Mouse (Mus musculus): ENCODE measurements around the gene Cfap65. TPM values are rescaled to one million over a fixed set of nuclear protein-coding genes. Genes with fewer than 3 reads are reported as not detected.

The Cfap65 gene
- polyA plus RNA-seq, 1 experiment from 2014 or later, result 0.17 TPM

GRCm38 (mm10) chr1:74926721-74927120 lies 8.7 kb downstream of the Cfap65 start:
- Histone ChIP-seq H3K4me2 (replicated peaks) (no peak overlapping the region), H3K9ac (replicated peaks) (no peak overlapping the region), H3K4me1 (no peaks in the 10 kb centered on the region), H3K27ac (replicated peaks) (no peak overlapping the region), H3K9me3 (no peaks in the 10 kb centered on the region), H3K27me3 (peaks cover 31% of the 10 kb centered on the region), H3K36me3 (no peaks in the 10 kb centered on the region), H3K4me3 (no peak overlapping the region)
- ATAC-seq (ENCODE audit: low FRiP score, low read depth), result no peak
- 33% methylated on average over 6 of the region's 6 CpGs for WGBS

DNA sequence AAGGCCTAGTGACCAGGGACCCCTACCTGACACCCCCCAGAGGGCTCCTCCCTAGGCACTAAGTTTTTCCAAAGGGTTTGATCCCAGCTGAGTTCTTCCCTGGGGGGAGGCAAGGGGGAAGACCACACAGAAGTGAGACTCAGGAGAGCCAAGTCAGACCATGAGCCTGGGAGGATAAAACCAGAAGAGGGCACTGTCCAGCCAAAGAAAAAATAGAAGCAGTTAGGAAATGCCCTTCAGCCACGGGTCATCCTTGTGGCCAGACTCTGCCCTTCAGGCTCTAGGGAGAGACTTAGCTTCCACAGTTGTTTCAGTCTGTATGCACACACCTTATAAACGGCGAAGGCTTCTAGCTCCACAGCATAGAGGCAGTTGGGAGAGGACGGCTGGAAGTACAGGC lies 10.9 kb downstream of the Cfap65 start:
- no peak overlapping the region for H3K4me2 ChIP-seq (replicated peaks)
- 67% methylated on average over 4 of the region's 4 CpGs for WGBS
- no peak overlapping the region for H3K4me3 ChIP-seq
- no peak overlapping the region for H3K9ac ChIP-seq (replicated peaks)
- H3K36me3 ChIP-seq, result no peaks in the 10 kb centered on the region
- H3K27ac ChIP-seq (replicated peaks), result no peak overlapping the region
- H3K9me3 ChIP-seq, result no peaks in the 10 kb centered on the region
- H3K4me1 ChIP-seq, result no peaks in the 10 kb centered on the region
- H3K27me3 ChIP-seq, result peaks cover 31% of the 10 kb centered on the region
- ATAC-seq (ENCODE audit: low FRiP score, low read depth), result no peak

DNA sequence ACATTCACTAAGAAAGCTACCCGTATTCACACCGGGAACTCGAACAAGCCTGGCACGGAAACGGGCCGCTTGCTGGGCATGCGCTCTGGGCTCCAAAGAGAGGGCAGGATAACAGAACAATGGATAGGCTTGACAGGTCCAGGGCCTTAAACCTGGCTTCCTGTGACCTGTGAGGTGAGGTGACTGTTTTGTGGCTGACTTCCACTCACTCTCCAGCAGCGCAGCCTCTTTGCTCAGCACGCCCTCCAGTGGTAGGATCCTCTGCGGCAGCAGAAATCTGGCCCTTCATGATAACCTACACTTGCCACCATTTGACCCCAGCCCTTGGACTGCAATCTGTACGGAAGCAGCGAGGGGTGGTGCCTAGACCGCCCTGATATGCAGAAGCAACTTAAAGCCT lies 19.7 kb downstream of the Cfap65 start:
- Histone ChIP-seq H3K4me3 (no peak overlapping the region), H3K27ac (replicated peaks) (no peak overlapping the region), H3K9ac (replicated peaks) (no peak overlapping the region), H3K27me3 (peaks cover 46% of the 10 kb centered on the region), H3K4me1 (no peaks in the 10 kb centered on the region), H3K9me3 (0 out of 2 replicates have a peak, but pooled peaks cover 3% of the 10 kb centered on the region), H3K4me2 (replicated peaks) (peak overlapping the region; percentile 23), H3K36me3 (no peaks in the 10 kb centered on the region)
- WGBS, result 26% methylated on average over 13 of the region's 13 CpGs
- no peak for ATAC-seq (ENCODE audit: low FRiP score, low read depth)

GRCm38 (mm10) chr1:74902191-74902590 lies 33.2 kb downstream of the Cfap65 start:
- no peak overlapping the region for H3K4me2 ChIP-seq (replicated peaks)
- H3K9ac ChIP-seq (replicated peaks), result no peak overlapping the region
- WGBS, result 29% methylated on average over 6 of the region's 6 CpGs
- H3K27ac ChIP-seq (replicated peaks), result no peak overlapping the region
- H3K27me3 ChIP-seq, result peaks cover 85% of the 10 kb centered on the region
- H3K4me1 ChIP-seq, result peaks cover 21% of the 10 kb centered on the region
- H3K4me3 ChIP-seq, result no peak overlapping the region
- ATAC-seq (ENCODE audit: low FRiP score, low read depth), result no peak
- H3K9me3 ChIP-seq, result no peaks in the 10 kb centered on the region
- no peaks in the 10 kb centered on the region for H3K36me3 ChIP-seq

GRCm38 (mm10) chr1:74901686-74902085 lies 33.7 kb downstream of the Cfap65 start:
- no peaks in the 10 kb centered on the region for H3K36me3 ChIP-seq
- no peak overlapping the region for H3K9ac ChIP-seq (replicated peaks)
- H3K4me3 ChIP-seq, result no peak overlapping the region
- WGBS, result 3% methylated on average over 3 of the region's 3 CpGs
- ATAC-seq (ENCODE audit: low FRiP score, low read depth), result no peak
- H3K4me1 ChIP-seq, result peaks cover 22% of the 10 kb centered on the region
- H3K4me2 ChIP-seq (replicated peaks), result no peak overlapping the region
- H3K9me3 ChIP-seq, result no peaks in the 10 kb centered on the region
- no peak overlapping the region for H3K27ac ChIP-seq (replicated peaks)
- peaks cover 88% of the 10 kb centered on the region for H3K27me3 ChIP-seq

DNA sequence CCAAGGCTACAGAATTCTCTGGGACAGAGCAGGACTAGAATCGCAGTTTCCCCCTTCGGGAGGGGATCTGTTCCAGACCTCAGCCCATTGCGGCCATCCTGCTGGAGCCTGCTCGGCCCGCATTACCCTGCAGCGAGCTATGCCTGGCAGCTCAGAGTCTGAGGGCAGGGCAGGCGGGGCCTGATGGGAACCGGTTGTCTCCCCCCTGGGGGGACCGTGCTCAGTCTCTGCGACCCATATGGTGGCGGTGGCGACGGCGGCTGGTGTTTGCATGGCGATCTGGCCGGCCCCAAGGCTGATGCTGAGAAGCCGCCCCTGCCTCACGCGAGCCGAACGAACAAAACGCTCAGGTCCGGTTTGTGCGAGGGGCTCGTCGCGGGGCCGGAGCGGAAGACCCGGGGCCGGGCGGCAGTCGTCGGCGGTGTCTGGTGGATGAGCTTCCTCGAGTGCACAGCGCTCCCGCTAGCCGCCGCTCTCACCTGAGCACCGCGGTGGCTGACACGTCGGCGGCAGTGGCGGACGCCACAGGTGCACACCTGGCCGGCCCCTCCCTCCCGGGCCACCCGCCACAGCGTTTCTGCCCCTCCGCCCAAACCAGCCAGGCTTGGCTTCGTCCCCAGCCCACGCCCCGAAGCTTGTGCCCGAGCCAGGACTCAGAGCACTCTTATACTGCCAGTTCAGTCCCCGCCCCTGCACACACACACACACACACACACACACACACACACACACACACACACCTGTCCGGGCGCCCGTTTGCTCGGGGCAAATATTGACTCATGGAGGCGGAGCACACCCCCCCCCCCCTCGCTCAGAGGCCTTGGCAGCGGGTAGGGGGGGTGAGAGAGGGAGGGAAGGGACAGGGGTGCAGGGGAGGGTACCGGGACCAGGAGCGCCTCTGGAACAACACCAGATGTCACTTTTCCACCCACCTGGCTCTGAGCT lies 34.8 kb downstream of the Cfap65 start:
- Histone ChIP-seq H3K4me2 (replicated peaks) (peak overlapping the region; percentile 70), H3K9me3 (no peaks in the 10 kb centered on the region), H3K4me3 (peak overlapping the region; percentile 41), H3K27me3 (peaks cover 94% of the 10 kb centered on the region), H3K27ac (replicated peaks) (no peak overlapping the region), H3K36me3 (no peaks in the 10 kb centered on the region), H3K9ac (replicated peaks) (0 out of 2 replicates have a peak overlapping the region, but pooled peaks have one; percentile 15), H3K4me1 (peaks cover 26% of the 10 kb centered on the region)
- 1% methylated on average over 59 of the region's 66 CpGs for WGBS
- peak; percentile 60; the same call in 1 of the 2 replicates for ATAC-seq (ENCODE audit: low FRiP score, low read depth)

DNA sequence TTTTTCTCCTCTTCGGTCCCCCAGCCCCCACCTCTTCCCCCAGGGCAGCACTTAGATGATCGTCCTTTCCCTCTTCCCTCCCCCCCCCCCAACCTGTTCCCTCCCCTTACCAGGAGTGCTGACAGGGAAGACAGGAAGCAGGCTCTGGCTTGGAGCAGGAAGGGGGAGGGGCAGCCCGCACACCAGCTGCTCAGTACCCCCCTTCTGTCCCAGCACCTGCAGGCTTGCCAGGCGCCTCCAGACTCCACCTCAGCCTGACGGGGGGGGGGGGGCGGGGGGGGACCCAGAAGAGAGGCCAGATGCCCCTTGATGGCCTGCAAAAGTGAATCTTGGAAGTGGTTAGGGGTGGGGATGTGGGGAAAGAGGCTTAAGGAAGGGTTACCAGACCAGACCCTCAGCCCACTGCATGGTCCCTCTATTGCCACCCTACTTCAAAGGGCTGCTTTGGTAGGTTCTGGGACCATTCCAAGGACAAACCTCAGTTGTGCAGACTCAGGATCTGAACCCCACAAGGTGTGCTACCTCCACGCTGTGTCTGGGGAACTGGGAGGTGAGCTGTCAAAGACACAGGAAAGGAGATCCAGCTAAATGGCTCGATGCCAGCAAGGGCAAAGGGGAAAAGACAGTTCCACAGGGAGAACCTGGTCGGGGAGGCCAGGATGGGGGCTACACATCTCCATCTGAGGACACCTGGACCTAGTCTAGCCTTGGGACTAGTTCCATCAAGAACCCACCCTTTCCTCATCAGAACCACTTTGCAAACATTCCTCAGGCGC lies 36.6 kb downstream of the Cfap65 start:
- no peak for ATAC-seq (ENCODE audit: low FRiP score, low read depth)
- H3K4me1 ChIP-seq, result peaks cover 26% of the 10 kb centered on the region
- no peaks in the 10 kb centered on the region for H3K36me3 ChIP-seq
- H3K4me2 ChIP-seq (replicated peaks), result no peak overlapping the region
- H3K4me3 ChIP-seq, result no peak overlapping the region
- WGBS, result 10% methylated on average over 5 of the region's 10 CpGs
- H3K27ac ChIP-seq (replicated peaks), result no peak overlapping the region
- H3K27me3 ChIP-seq, result peaks cover 99% of the 10 kb centered on the region
- H3K9me3 ChIP-seq, result no peaks in the 10 kb centered on the region
- no peak overlapping the region for H3K9ac ChIP-seq (replicated peaks)

DNA sequence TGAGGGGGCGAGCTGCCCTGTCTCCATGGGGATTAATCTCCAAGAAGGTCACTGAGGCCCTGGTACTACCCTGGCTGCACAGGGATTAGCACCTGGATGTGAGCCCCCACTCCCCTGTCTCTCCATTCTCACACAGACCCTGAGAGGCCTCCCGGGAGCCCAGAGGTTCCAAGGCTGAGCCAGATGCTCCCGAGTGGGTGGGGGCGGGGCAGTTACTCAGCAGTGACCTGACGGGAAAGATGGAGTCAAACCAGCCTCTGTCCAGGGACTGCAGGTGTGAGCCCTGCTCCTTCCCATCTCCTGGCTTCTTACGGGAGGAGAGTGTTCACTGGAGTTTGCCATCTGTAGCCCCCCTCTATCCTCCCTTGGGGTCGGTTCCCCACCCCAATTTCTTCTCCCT lies 37.4 kb downstream of the Cfap65 start:
- ATAC-seq (ENCODE audit: low FRiP score, low read depth), result no peak
- no peak overlapping the region; the same call in 1 of the 2 replicates for H3K9ac ChIP-seq (replicated peaks)
- no peak overlapping the region for H3K4me3 ChIP-seq
- WGBS, result 1% methylated on average over 7 of the region's 7 CpGs
- peaks cover 99% of the 10 kb centered on the region for H3K27me3 ChIP-seq
- no peak overlapping the region for H3K4me2 ChIP-seq (replicated peaks)
- H3K36me3 ChIP-seq, result no peaks in the 10 kb centered on the region
- peaks cover 31% of the 10 kb centered on the region for H3K4me1 ChIP-seq
- no peak overlapping the region for H3K27ac ChIP-seq (replicated peaks)
- no peaks in the 10 kb centered on the region for H3K9me3 ChIP-seq

DNA sequence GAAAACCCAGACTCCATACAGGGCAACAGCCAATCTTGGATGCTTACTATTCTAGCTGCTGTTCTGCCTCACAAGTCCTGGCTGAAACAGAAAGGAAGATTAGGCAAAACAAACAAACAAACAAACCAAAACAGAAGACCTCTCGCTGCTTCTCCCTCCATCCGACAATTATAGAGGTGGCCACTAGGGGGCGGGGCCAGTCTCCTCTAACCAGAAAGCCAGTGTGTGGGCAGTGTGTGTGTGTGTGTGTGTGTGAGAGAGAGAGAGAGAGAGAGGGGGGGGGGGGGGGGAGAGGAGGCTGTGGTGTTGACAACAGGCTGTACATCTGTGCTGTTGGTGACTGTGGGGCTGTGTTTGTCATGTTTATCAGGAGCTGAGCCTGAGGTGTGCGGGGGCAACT lies 40.4 kb downstream of the Cfap65 start:
- no peaks in the 10 kb centered on the region for H3K36me3 ChIP-seq
- WGBS, result 16% methylated on average over 4 of the region's 4 CpGs
- H3K27me3 ChIP-seq, result peaks cover 99% of the 10 kb centered on the region
- no peak overlapping the region for H3K9ac ChIP-seq (replicated peaks)
- H3K4me1 ChIP-seq, result peaks cover 27% of the 10 kb centered on the region
- no peak for ATAC-seq (ENCODE audit: low FRiP score, low read depth)
- no peak overlapping the region for H3K27ac ChIP-seq (replicated peaks)
- no peak overlapping the region for H3K4me3 ChIP-seq
- no peak overlapping the region for H3K4me2 ChIP-seq (replicated peaks)
- no peaks in the 10 kb centered on the region for H3K9me3 ChIP-seq

- peaks cover 22% of the 10 kb centered on the region for H3K4me1 ChIP-seq
- H3K9ac ChIP-seq (replicated peaks), result peak within 1 kb of the TSS; percentile 35; the same call in 1 of the 2 replicates
- peaks cover 98% of the 10 kb centered on the region for H3K27me3 ChIP-seq
- peak within 1 kb of the TSS; percentile 26 for H3K4me3 ChIP-seq
- H3K9me3 ChIP-seq, result no peaks in the 10 kb centered on the region
- H3K36me3 ChIP-seq, result no peaks in the 10 kb centered on the region
- H3K4me2 ChIP-seq (replicated peaks), result peak within 1 kb of the TSS; percentile 48
- WGBS, result 2% methylated on average over 25 of the region's 25 CpGs
- peak; percentile 32; the same call in 1 of the 2 replicates for ATAC-seq (ENCODE audit: low FRiP score, low read depth)
- H3K27ac ChIP-seq (replicated peaks), result no peak within 1 kb of the TSS
These were observed 42.1 kb downstream of the Cfap65 start, which contains the start of gene Cryba2 for GRCm38 (mm10) chr1:74893134-74893855. Cryba2 (minus strand) TSS chr1:74893143.

- peak overlapping the region; percentile 26 for H3K4me3 ChIP-seq
- WGBS, result 2% methylated on average over 39 of the region's 39 CpGs
- 0 out of 2 replicates have a peak, but pooled peaks have one; percentile 36 for ATAC-seq (ENCODE audit: low FRiP score, low read depth)
- H3K4me1 ChIP-seq, result peaks cover 16% of the 10 kb centered on the region
- no peak overlapping the region for H3K27ac ChIP-seq (replicated peaks)
- no peaks in the 10 kb centered on the region for H3K9me3 ChIP-seq
- H3K36me3 ChIP-seq, result no peaks in the 10 kb centered on the region
- H3K9ac ChIP-seq (replicated peaks), result peak overlapping the region; percentile 35; the same call in 1 of the 2 replicates
- peak overlapping the region; percentile 48 for H3K4me2 ChIP-seq (replicated peaks)
- peaks cover 99% of the 10 kb centered on the region for H3K27me3 ChIP-seq
These were observed 42.9 kb downstream of the Cfap65 start for GRCm38 (mm10) chr1:74892351-74893133.

Data from midbrain, embryonic 12.5 days (tissue).